In the genomic region with DNA sequence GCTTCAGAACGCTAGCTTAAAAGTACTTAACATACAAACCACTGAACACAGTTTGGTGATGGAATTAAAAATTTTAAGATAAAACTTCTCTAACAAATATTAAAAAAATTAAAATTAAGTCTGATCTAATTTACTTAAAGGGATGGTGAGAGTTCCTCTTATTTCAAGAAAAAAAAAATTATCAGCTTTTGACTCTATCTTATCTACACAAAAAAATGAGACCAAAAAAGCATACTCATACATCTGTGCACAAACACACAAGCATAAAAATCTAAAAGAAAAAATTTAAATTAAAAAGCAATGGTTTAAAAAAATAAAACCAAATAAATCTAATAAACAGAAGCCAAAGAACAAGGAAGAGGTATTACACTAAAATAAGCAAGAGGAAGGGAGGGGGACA, we compare ENCODE assay signal across 35 mouse cellular contexts. TPM values are rescaled to one million over a fixed set of nuclear protein-coding genes. Genes with fewer than 3 reads are reported as not detected.
"Had no signal": no experiment of that assay in that cellular context is flagged by ENCODE, and none has a peak within 500 bp of the region (broad histone marks: within the 10 kb centered on the region; RNA-seq: fewer than 3 reads in every experiment).

No protein-coding gene starts in this region.

- H3K4me2 ChIP-seq: limb, embryonic 12.5 days; limb, embryonic 13.5 days; limb, embryonic 15.5 days; liver, embryonic 11.5 days; liver, embryonic 12.5 days; liver, embryonic 13.5 days; liver, embryonic 15.5 days; lung, embryonic 14.5 days; lung, embryonic 15.5 days; midbrain, embryonic 11.5 days; midbrain, embryonic 12.5 days; midbrain, embryonic 13.5 days; midbrain, embryonic 15.5 days; neural tube, embryonic 12.5 days had no signal

- H3K4me1 ChIP-seq: limb, embryonic 10.5 days; limb, embryonic 12.5 days; limb, embryonic 15.5 days; liver, embryonic 12.5 days; liver, embryonic 15.5 days; lung, embryonic 15.5 days; neural tube, embryonic 12.5 days had no signal

- H3K27ac ChIP-seq: limb, embryonic 10.5 days; limb, embryonic 12.5 days; limb, embryonic 13.5 days; limb, embryonic 15.5 days; liver, embryonic 12.5 days; liver, embryonic 13.5 days; liver, embryonic 14.5 days; liver, embryonic 15.5 days; lung, embryonic 15.5 days; macrophage; midbrain, embryonic 10.5 days; midbrain, embryonic 12.5 days; midbrain, embryonic 13.5 days; midbrain, embryonic 15.5 days; neural tube, embryonic 12.5 days had no signal

- H3K27me3 ChIP-seq: limb, embryonic 12.5 days; limb, embryonic 13.5 days; limb, embryonic 15.5 days; liver, embryonic 12.5 days; liver, embryonic 13.5 days; liver, embryonic 15.5 days; lung, embryonic 15.5 days; megakaryocyte, embryonic 14.5 days; midbrain, embryonic 12.5 days; midbrain, embryonic 13.5 days; midbrain, embryonic 15.5 days; neural tube, embryonic 12.5 days had no signal

- H3K9me3 ChIP-seq: limb, embryonic 10.5 days; limb, embryonic 12.5 days; limb, embryonic 13.5 days; limb, embryonic 15.5 days; liver, embryonic 12.5 days; liver, embryonic 13.5 days; liver, embryonic 15.5 days; lung, embryonic 15.5 days; megakaryocyte, embryonic 14.5 days; midbrain, embryonic 10.5 days; midbrain, embryonic 12.5 days; midbrain, embryonic 13.5 days; midbrain, embryonic 15.5 days; neural tube, embryonic 12.5 days had no signal

- H3K4me3 ChIP-seq: limb, embryonic 10.5 days; limb, embryonic 12.5 days; limb, embryonic 13.5 days; limb, embryonic 15.5 days; liver, embryonic 12.5 days; liver, embryonic 13.5 days; liver, embryonic 15.5 days; lung, embryonic 15.5 days; megakaryocyte, embryonic 14.5 days; midbrain, embryonic 10.5 days; midbrain, embryonic 12.5 days; midbrain, embryonic 13.5 days; midbrain, embryonic 15.5 days; myocyte; neural tube, embryonic 12.5 days had no signal

- H3K36me3 ChIP-seq: limb, embryonic 10.5 days; limb, embryonic 12.5 days; limb, embryonic 13.5 days; limb, embryonic 15.5 days; liver, embryonic 12.5 days; liver, embryonic 13.5 days; liver, embryonic 15.5 days; lung, embryonic 15.5 days; midbrain, embryonic 10.5 days; midbrain, embryonic 12.5 days; midbrain, embryonic 13.5 days; midbrain, embryonic 15.5 days; neural tube, embryonic 12.5 days had no signal

- H3K9ac ChIP-seq: limb, embryonic 12.5 days; limb, embryonic 13.5 days; limb, embryonic 15.5 days; liver, embryonic 12.5 days; liver, embryonic 13.5 days; liver, embryonic 14.5 days; liver, embryonic 15.5 days; liver, postnatal 0 days; lung, embryonic 14.5 days; lung, embryonic 15.5 days; midbrain, embryonic 12.5 days; midbrain, embryonic 13.5 days; midbrain, embryonic 15.5 days; neural tube, embryonic 12.5 days had no signal

- DNase-seq: left cerebral cortex, postnatal 4 days; liver; liver, embryonic 13.5 days; liver, postnatal 0 days; lung, adult 18-20 months; lung, adult 2 months; lung, embryonic 14.5 days; lung, postnatal 10 days; lung, postnatal 14 days; lung, postnatal 36 days; lung, postnatal 4 days; midbrain, embryonic 14.5 days had no signal

- ATAC-seq: liver, embryonic 12.5 days; liver, postnatal 0 days; lung, postnatal 0 days; midbrain, embryonic 13.5 days; midbrain, embryonic 15.5 days; midbrain, embryonic 16.5 days had no signal

RNA-seq across cellular contexts. Expression of a gene that starts 45.9 kb away (rescaled TPM):
- total RNA-seq: megakaryocyte, adult 5-6 weeks; megakaryocyte-erythroid progenitor cell, adult 5-6 weeks; monocyte, adult 5-6 weeks had no signal
- polyA plus RNA-seq: liver, postnatal 0 days; macrophage had no signal
